Mouse (Mus musculus) embryonic fibroblast, embryonic 13.5 days (primary cell): ENCODE data around the gene Rarres2. TPM values are rescaled to one million over a fixed set of nuclear protein-coding genes. Genes with fewer than 3 reads are reported as not detected.

Source experiments
- H3K27ac ChIP-seq: 2 replicates; pipeline ENCODE4 v1.5.1; 2012; ENCODE audit warnings: low read length, control low read depth, inconsistent platforms; ENCODE audit not compliant: insufficient read depth
- H3K4me1 ChIP-seq: 2 replicates; pipeline ENCODE4 v1.6.1; 2011; ENCODE audit warnings: low read length; ENCODE audit not compliant: control insufficient read depth, insufficient read depth
- H3K4me3 ChIP-seq: 2 replicates; pipeline ENCODE4 v1.5.1; 2011; ENCODE audit warnings: mild to moderate bottlenecking, control low read depth, low read length; ENCODE audit not compliant: insufficient read depth
- CTCF ChIP-seq: IDR thresholded peaks from 2 replicates; pipeline ENCODE4 v1.5.1; 2011; ENCODE audit warnings: mild to moderate bottlenecking, control low read depth, low read length, moderate library complexity, borderline replicate concordance; ENCODE audit not compliant: insufficient read depth
- POLR2A ChIP-seq: IDR thresholded peaks from 2 replicates; pipeline ENCODE4 v1.6.1; 2011; ENCODE audit warnings: low read depth, mild to moderate bottlenecking, control low read depth, low read length, moderate library complexity
- polyA plus RNA-seq: library from polyadenylated mRNA; stranded (reverse); fragments of >200 nt; gene quantifications from 2 replicates; pipeline ENCODE4 v1.2.4, GENCODE M21; 2011; ENCODE audit warnings: low read depth; ENCODE audit not compliant: missing spikeins, insufficient read length

The Rarres2 gene
- polyA plus RNA-seq = 2.1 and 2.3 TPM in 2 replicates

- Histone ChIP-seq H3K4me1 (no peaks in the 10 kb centered on the region), H3K27ac (no peak within 1 kb of the TSS), H3K4me3 (no peak within 1 kb of the TSS)
- TF ChIP-seq POLR2A (no peak), CTCF (no peak)
Measured at GRCm38 (mm10) chr6:48572572-48573061, at the start of gene Rarres2. TSS of gene Rarres2 (minus strand) at chr6:48572789.

- TF ChIP-seq POLR2A (no peak), CTCF (no peak)
- Histone ChIP-seq H3K4me1 (no peaks in the 10 kb centered on the region), H3K4me3 (no peak overlapping the region), H3K27ac (no peak overlapping the region)
Measured at GRCm38 (mm10) chr6:48620031-48620430, 47.4 kb upstream of the Rarres2 start.

GRCm38 (mm10) chr6:48614756-48615155 is 42.2 kb upstream of the Rarres2 start:
- Histone ChIP-seq H3K27ac (no peak overlapping the region), H3K4me3 (no peak overlapping the region), H3K4me1 (no peaks in the 10 kb centered on the region)
- TF ChIP-seq POLR2A (no peak), CTCF (no peak)

- H3K4me3 ChIP-seq = no peak overlapping the region
- no peaks in the 10 kb centered on the region for H3K4me1 ChIP-seq
- TF ChIP-seq CTCF (no peak), POLR2A (no peak)
- H3K27ac ChIP-seq = no peak overlapping the region
Measured at GRCm38 (mm10) chr6:48613464-48613863, 40.9 kb upstream of the Rarres2 start.

GRCm38 (mm10) chr6:48610657-48611056 is 38.1 kb upstream of the Rarres2 start:
- Histone ChIP-seq H3K27ac (no peak overlapping the region), H3K4me1 (no peaks in the 10 kb centered on the region), H3K4me3 (no peak overlapping the region)
- TF ChIP-seq POLR2A (no peak), CTCF (no peak)

GRCm38 (mm10) chr6:48609512-48609911 is 36.9 kb upstream of the Rarres2 start:
- Histone ChIP-seq H3K4me3 (no peak overlapping the region), H3K27ac (no peak overlapping the region), H3K4me1 (no peaks in the 10 kb centered on the region)
- TF ChIP-seq CTCF = no peak
- no peak for TF ChIP-seq POLR2A

- Histone ChIP-seq H3K4me1 (no peaks in the 10 kb centered on the region), H3K4me3 (no peak overlapping the region), H3K27ac (no peak overlapping the region)
- no peak for TF ChIP-seq CTCF
- TF ChIP-seq POLR2A = no peak
Measured at GRCm38 (mm10) chr6:48608124-48608523, 35.5 kb upstream of the Rarres2 start.

- Histone ChIP-seq H3K27ac (peak overlapping the region; percentile 43), H3K4me3 (peak overlapping the region; percentile 59), H3K4me1 (peaks cover 8% of the 10 kb centered on the region)
- peak; percentile 39 for TF ChIP-seq POLR2A
- TF ChIP-seq CTCF = no peak
Measured at GRCm38 (mm10) chr6:48602080-48602741, 29.6 kb upstream of the Rarres2 start.

GRCm38 (mm10) chr6:48601271-48602079 is 28.9 kb upstream of the Rarres2 start, which contains the start of gene Zfp775:
TSS of gene Zfp775 (plus strand) at chr6:48602063.
- Histone ChIP-seq H3K4me1 (peaks cover 8% of the 10 kb centered on the region), H3K4me3 (peak within 1 kb of the TSS; percentile 59)
- TF ChIP-seq POLR2A (peak; percentile 71), CTCF (no peak)

More at GRCm38 (mm10) chr6:48601271-48602079, 28.9 kb upstream of the Rarres2 start, which contains the start of gene Zfp775:
- H3K27ac ChIP-seq = peak within 1 kb of the TSS; percentile 71
